Mouse (Mus musculus): ENCODE measurements at regions not wholly inside any gene's neighbourhood (a gene's known extent, or its start where the extent isn't known, plus 50 kb on each side); places are given as distances from the start of the nearest gene placed in this dataset.

DNA sequence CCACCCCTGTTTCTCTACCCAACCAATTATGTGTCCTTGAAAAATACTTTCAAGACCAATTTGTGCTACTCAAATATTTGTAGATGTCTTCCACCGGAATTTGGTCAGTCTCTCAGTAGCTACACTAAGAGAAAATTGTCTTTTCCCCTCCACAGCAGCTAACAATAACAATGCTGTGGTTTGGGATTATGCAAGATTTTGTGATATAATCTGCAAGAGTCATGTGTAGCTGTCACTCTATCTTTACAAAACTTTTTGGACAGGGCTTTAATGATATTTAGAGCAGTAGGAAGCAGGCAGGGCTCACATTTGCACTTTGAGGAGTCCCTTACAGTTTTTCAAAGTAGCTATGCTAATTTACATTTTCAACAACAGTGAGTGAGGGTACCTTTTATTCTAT lies 128.1 kb downstream of the Slc5a7 start:
- DNase-seq: no peak
- TF ChIP-seq CTCF (conservative IDR thresholded peaks at IDR 0.05; ENCODE audit: insufficient read depth, insufficient read length, low read depth, low read length): no peak
- TF ChIP-seq POLR2A (IDR thresholded peaks at IDR 0.05; ENCODE audit: low read depth, low read length): no peak
- Histone ChIP-seq H3K4me3 (ENCODE audit: insufficient read depth, low read depth, low read length) (no peak overlapping the region), H3K27ac (ENCODE audit: insufficient read depth, low read depth, low read length) (no peak overlapping the region), H3K36me3 (ENCODE audit: control insufficient read depth, insufficient read depth, low read length) (no peaks in the 10 kb centered on the region), H3K27me3 (replicated peaks; ENCODE audit: control insufficient read depth, insufficient read depth, low read length) (no peaks in the 10 kb centered on the region), H3K4me1 (ENCODE audit: control insufficient read depth, insufficient read depth, low read length) (no peaks in the 10 kb centered on the region)
- 77% methylated on average over 1 of the region's 1 CpGs for WGBS

GRCm38 (mm10) chr17:54168039-54168438 lies 130.8 kb downstream of the Slc5a7 start:
- no peak overlapping the region for H3K4me3 ChIP-seq (ENCODE audit: insufficient read depth, low read depth, low read length)
- no peak for DNase-seq
- no peak overlapping the region for H3K27ac ChIP-seq (ENCODE audit: insufficient read depth, low read depth, low read length)
- no peaks in the 10 kb centered on the region for H3K27me3 ChIP-seq (replicated peaks; ENCODE audit: control insufficient read depth, insufficient read depth, low read length)
- TF ChIP-seq CTCF (conservative IDR thresholded peaks at IDR 0.05; ENCODE audit: insufficient read depth, insufficient read length, low read depth, low read length) (no peak), POLR2A (IDR thresholded peaks at IDR 0.05; ENCODE audit: low read depth, low read length) (no peak)
- no peaks in the 10 kb centered on the region for H3K4me1 ChIP-seq (ENCODE audit: control insufficient read depth, insufficient read depth, low read length)
- 16% methylated on average over 1 of the region's 1 CpGs for WGBS
- H3K36me3 ChIP-seq (ENCODE audit: control insufficient read depth, insufficient read depth, low read length): no peaks in the 10 kb centered on the region

- no peaks in the 10 kb centered on the region for H3K4me1 ChIP-seq (ENCODE audit: control insufficient read depth, insufficient read depth, low read length)
- H3K27me3 ChIP-seq (replicated peaks; ENCODE audit: control insufficient read depth, insufficient read depth, low read length): no peaks in the 10 kb centered on the region
- no peak overlapping the region for H3K27ac ChIP-seq (ENCODE audit: insufficient read depth, low read depth, low read length)
- DNase-seq: no peak
- no peak for TF ChIP-seq CTCF (conservative IDR thresholded peaks at IDR 0.05; ENCODE audit: insufficient read depth, insufficient read length, low read depth, low read length)
- TF ChIP-seq POLR2A (IDR thresholded peaks at IDR 0.05; ENCODE audit: low read depth, low read length): no peak
- no peak overlapping the region for H3K4me3 ChIP-seq (ENCODE audit: insufficient read depth, low read depth, low read length)
- H3K36me3 ChIP-seq (ENCODE audit: control insufficient read depth, insufficient read depth, low read length): no peaks in the 10 kb centered on the region
- WGBS: 26% methylated on average over 2 of the region's 2 CpGs
Observed at GRCm38 (mm10) chr17:54162383-54162782, 136.5 kb downstream of the Slc5a7 start.

- TF ChIP-seq CTCF (conservative IDR thresholded peaks at IDR 0.05; ENCODE audit: insufficient read depth, insufficient read length, low read depth, low read length) (no peak), POLR2A (IDR thresholded peaks at IDR 0.05; ENCODE audit: low read depth, low read length) (no peak)
- no peaks in the 10 kb centered on the region for H3K27me3 ChIP-seq (replicated peaks; ENCODE audit: control insufficient read depth, insufficient read depth, low read length)
- no peaks in the 10 kb centered on the region for H3K36me3 ChIP-seq (ENCODE audit: control insufficient read depth, insufficient read depth, low read length)
- H3K4me3 ChIP-seq (ENCODE audit: insufficient read depth, low read depth, low read length): no peak overlapping the region
- H3K27ac ChIP-seq (ENCODE audit: insufficient read depth, low read depth, low read length): no peak overlapping the region
- peak; percentile 37 for DNase-seq
- 16% methylated on average over 4 of the region's 4 CpGs for WGBS
- no peaks in the 10 kb centered on the region for H3K4me1 ChIP-seq (ENCODE audit: control insufficient read depth, insufficient read depth, low read length)
Observed at GRCm38 (mm10) chr17:54158753-54159152, 140.1 kb downstream of the Slc5a7 start.

DNA sequence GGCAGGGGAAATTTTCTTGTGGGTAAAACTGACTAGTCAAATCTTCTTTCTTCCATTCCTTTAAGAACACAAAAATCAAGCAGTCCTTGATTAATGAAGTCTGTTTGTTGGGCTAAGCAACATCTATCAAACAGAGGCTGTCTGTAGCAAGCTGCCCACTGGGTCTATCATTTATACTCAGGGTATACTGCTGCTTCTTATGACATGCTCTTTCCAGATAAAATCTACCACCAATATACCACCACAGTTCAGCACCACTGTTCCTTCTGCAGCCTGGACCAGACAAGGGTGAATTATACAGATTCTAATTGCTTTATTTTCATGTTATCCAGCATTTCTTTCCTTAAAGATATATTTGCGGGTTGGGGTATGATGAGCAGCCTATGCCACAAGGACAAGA lies 140.5 kb downstream of the Slc5a7 start:
- Histone ChIP-seq H3K36me3 (ENCODE audit: control insufficient read depth, insufficient read depth, low read length) (no peaks in the 10 kb centered on the region), H3K27me3 (replicated peaks; ENCODE audit: control insufficient read depth, insufficient read depth, low read length) (no peaks in the 10 kb centered on the region), H3K27ac (ENCODE audit: insufficient read depth, low read depth, low read length) (no peak overlapping the region), H3K4me3 (ENCODE audit: insufficient read depth, low read depth, low read length) (no peak overlapping the region), H3K4me1 (ENCODE audit: control insufficient read depth, insufficient read depth, low read length) (no peaks in the 10 kb centered on the region)
- TF ChIP-seq CTCF (conservative IDR thresholded peaks at IDR 0.05; ENCODE audit: insufficient read depth, insufficient read length, low read depth, low read length) (no peak), POLR2A (IDR thresholded peaks at IDR 0.05; ENCODE audit: low read depth, low read length) (no peak)
- 82% methylated on average over 1 of the region's 1 CpGs for WGBS
- no peak for DNase-seq

- DNase-seq: no peak
- H3K27ac ChIP-seq (ENCODE audit: insufficient read depth, low read depth, low read length): no peak overlapping the region
- H3K27me3 ChIP-seq (replicated peaks; ENCODE audit: control insufficient read depth, insufficient read depth, low read length): no peaks in the 10 kb centered on the region
- WGBS: 65% methylated on average over 1 of the region's 1 CpGs
- H3K36me3 ChIP-seq (ENCODE audit: control insufficient read depth, insufficient read depth, low read length): no peaks in the 10 kb centered on the region
- TF ChIP-seq POLR2A (IDR thresholded peaks at IDR 0.05; ENCODE audit: low read depth, low read length) (no peak), CTCF (conservative IDR thresholded peaks at IDR 0.05; ENCODE audit: insufficient read depth, insufficient read length, low read depth, low read length) (no peak)
- no peaks in the 10 kb centered on the region for H3K4me1 ChIP-seq (ENCODE audit: control insufficient read depth, insufficient read depth, low read length)
- H3K4me3 ChIP-seq (ENCODE audit: insufficient read depth, low read depth, low read length): no peak overlapping the region
Observed at GRCm38 (mm10) chr17:54155801-54156200, 143.0 kb downstream of the Slc5a7 start.

DNA sequence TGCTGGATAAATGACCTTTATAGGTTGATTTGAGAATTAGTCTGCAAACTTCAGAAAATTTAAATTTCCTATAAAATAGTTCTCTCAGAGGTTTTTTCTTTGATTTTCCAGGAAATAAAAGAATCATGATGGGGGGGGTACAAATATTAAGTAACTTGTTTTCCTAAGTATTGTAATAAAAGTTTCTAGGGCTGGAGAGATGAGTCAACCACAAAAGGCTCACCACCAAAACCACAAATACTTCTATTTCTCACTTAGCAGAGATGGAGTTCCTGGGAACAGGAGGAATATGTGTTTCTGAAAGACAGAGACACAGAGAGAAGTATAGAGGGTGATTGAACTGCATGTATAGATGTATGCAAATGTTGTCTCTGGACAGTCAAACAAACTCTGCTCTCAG lies 144.3 kb downstream of the Slc5a7 start:
- TF ChIP-seq POLR2A (IDR thresholded peaks at IDR 0.05; ENCODE audit: low read depth, low read length) (no peak), CTCF (conservative IDR thresholded peaks at IDR 0.05; ENCODE audit: insufficient read depth, insufficient read length, low read depth, low read length) (no peak)
- Histone ChIP-seq H3K4me3 (ENCODE audit: insufficient read depth, low read depth, low read length) (no peak overlapping the region), H3K27ac (ENCODE audit: insufficient read depth, low read depth, low read length) (no peak overlapping the region), H3K36me3 (ENCODE audit: control insufficient read depth, insufficient read depth, low read length) (no peaks in the 10 kb centered on the region), H3K27me3 (replicated peaks; ENCODE audit: control insufficient read depth, insufficient read depth, low read length) (no peaks in the 10 kb centered on the region), H3K4me1 (ENCODE audit: control insufficient read depth, insufficient read depth, low read length) (no peaks in the 10 kb centered on the region)
- no peak for DNase-seq

Measured in kidney, adult 2 months (tissue).